Mouse (Mus musculus): ENCODE results near the gene Fhdc1.

Fhdc1 gene

DNA sequence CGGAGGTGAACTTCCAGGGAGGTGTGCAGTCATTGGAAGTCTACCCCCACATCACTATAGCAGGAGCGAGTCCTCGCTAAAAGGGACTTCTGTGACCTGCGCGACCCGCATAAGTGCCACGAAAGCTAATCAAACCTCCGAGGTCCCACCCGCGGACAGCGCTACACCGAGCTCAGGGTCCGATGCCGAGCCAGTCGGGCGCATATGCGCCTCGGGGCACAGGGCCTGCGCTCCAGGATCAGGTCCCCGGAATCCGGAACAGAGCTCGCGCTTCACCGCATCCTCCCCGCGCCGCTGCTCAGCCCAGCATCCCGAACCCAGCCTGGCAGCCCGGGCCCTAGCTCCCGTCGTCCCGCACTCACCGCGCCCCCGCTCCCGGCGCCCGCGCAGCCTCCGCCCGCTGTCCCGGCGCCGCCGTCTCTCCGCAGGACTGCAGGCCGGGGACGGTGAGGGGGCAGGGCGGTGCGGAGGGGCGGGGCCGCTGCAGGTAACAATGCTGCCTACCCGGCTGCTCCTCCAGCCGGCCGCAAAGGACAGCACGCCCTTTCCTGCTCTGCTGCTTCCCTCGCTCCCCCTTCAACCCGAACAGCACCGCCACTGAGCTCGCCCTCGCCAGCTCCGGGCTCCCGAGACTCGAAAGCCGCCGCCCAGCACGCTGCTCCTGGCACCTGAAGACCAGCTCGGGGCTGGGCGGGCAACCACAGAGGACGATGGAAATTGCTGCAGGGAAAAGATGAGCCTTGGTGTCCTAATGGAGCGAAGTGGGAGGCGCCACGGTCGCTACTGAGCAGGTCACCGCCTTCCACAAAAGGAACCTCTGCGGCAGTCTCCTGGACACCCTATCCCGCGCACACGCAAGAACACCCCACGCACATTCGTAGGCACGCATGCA is at the start of gene Fhdc1:
TSS of gene Fhdc1 (minus strand) at position 424 of the 892 bp plus-strand sequence.
- peak; percentile 68 for DNase-seq (ENCODE audit: low read depth)

DNA sequence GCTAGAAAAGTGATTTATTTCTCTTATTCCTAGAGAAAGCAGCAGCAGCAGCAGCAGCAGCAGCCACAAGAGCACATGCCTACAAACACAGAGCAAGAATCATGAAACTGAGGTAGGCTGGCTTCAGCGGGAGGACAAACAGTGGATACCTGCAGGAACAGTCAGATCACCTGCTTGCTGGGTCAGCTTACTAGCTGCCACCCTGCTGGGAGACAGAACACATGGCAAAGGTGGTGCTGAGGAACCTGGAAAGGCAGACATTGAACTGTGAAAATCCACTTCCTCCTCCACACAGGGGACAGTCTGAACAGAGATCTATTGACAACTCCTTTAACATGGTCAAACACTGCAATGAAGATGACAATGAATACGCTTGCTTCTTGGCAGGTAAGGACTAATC is 48.8 kb upstream of the Fhdc1 start:
- no peak for DNase-seq (ENCODE audit: low read depth)

DNA sequence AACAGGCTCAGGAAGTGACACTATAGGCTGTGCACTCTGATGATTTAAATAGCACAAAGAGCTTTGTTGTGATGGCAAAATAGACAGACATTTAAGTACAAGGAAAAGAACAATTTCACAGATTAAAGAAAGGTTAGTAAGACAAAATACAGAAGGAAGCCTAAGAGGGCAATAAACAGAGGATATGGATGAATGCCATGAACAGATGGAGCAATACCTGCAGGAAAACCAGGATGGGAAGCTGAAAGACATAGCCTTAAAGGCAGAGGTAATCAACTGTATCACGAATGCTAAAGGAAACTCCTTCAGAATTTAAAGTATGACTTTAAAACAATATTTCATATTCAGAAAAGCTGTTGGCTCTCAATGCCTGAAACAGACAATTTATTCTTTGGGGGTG is 44.7 kb upstream of the Fhdc1 start:
- DNase-seq (ENCODE audit: low read depth) = no peak

DNA sequence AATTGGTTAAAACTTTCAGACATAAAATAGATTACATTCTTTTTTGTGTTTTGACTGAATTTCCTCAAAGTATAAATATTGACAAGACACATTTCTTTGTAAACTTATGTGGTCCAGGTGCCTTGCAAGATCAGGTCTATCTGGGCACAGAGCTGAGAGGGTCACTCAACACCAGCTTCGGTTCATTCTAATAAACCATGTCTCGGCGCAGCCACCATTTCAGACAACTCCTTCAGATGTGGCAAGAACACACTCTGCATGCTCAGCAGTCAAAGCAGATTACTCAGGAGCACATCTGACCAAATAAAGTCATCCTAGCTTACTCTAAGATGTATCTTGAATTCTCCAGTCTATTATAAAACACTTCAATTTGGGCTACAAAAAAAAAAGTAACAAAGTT is 35.9 kb upstream of the Fhdc1 start:
- no peak for DNase-seq (ENCODE audit: low read depth)

DNA sequence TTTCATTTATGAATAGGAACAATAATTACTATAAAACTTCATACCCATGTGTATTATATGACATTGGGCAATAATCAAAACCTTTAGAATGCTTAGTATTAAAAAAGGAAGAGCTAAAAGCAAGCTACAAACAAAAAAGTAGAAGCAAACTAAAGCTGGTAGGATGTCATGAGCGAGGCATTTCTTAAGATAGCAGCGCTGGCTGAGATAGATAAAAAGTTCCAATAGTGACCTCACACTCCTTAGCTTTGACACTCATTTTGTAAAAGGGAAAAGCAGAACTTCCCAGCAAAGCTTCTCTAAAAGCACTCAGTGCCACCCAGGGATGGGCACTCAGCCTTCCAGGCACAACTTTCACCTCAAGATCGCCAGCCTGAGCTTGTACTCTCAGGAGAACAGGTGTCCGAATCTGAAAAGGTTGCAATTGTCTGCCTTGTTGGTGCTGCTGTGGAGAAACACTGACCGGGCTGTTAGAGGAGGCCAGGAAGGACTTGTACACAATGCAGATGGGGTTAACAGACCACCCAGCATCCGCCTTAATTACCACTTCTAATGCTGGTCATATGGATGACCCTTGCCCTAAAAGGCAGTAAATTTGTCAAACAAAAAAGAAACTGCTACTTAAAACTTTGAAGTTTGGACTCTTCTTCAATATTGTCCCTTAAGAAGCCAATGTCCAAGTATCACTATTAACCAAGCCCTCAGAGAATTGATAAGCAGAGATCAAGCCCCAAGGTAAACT is 32.7 kb upstream of the Fhdc1 start:
- no peak for DNase-seq (ENCODE audit: low read depth)

DNA sequence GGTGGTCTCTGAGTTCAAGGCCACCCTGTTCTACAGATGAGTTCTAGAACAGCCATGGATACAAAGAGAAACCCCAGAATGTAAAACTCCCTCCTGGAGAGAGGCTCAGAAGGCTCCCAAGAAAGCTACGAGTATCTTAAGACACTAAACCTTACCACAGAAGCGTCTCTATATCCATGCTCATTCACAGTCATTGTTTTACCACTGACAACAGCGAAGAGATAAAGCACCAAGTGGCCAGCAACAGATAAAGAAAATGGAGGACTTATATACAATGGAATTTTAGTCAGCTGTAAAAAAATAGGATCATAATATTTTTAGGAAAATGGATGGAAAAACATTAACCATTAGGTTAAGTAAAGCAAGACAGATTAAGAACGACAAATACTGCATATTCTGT is 25.0 kb upstream of the Fhdc1 start:
- no peak for DNase-seq (ENCODE audit: low read depth)

DNA sequence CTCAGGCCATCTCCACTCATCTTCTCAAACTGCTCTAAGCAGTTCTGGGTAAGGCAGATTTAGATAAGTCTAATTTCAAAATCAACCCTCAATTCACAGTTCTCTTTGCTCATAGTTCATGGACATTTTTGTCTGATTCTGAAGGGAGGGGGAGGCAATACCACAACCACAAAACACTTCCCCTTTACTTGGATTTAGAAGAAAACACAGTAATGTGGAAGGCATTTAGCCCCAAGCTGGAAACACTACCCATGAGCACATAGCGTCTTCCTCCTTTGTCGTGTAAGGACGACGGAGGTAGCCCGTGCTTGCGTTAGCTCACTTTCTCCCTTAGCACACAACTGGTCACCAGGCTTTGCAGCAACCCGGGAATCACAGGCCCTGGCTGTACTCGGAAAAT is 24.1 kb upstream of the Fhdc1 start:
- DNase-seq (ENCODE audit: low read depth) = no peak

DNA sequence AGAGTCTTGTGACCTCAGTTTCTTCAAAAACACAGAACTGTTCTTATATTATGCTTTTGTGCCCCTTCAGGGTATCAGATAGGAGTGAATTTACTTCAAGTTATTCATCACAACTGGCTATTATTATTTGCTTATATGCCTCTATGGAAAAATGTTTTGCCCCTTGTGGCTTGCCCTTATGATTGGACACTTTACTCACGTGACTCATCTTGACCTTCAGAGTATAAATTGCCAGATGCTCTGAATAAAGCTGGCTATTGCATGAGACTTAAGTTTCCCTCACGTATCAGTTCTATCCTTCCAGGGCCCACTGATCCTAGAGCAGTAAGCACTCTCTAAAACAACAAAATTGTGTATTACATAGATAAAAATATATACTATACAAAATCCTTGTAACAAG is 21.9 kb upstream of the Fhdc1 start:
- DNase-seq (ENCODE audit: low read depth) = peak; percentile 70

DNA sequence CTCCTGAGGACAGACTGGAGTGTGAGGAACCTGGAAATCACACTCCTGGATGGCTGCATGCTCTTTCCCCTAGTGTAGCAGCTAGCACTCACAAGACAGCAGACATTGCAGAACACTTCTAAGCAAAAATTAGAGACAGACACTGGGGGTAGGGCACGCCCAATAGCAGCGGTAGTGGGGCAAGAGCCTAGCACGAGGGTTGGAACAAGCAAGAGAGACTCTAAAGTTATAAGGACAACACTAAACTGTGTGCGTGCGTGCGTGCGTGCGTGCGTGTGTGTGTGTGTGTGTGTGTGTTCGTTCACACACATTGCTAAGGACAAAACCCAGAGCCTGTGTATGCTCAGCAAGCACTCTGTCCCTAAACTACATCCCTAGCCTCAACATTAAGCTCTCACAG is 20.3 kb upstream of the Fhdc1 start:
- no peak for DNase-seq (ENCODE audit: low read depth)

DNA sequence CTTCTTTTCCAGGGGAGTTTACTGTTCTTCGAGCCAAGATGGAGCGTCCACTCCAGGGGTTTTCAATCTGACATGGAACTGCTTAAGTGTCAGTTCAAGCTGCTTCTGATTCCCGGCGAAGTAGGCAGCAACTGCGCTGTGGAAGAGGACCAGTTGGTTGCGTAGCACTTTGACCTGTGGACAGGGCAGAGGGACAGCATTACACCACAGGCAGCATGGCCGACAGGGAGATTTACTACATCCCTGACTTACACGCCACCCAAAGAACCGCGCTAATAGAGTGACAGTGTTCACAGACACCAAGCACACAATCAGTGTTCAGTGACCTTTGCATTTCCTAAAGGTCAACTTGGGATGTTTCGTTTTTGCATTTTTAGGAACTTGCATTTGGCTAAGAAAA is 17.5 kb upstream of the Fhdc1 start:
- DNase-seq (ENCODE audit: low read depth) = no peak

DNA sequence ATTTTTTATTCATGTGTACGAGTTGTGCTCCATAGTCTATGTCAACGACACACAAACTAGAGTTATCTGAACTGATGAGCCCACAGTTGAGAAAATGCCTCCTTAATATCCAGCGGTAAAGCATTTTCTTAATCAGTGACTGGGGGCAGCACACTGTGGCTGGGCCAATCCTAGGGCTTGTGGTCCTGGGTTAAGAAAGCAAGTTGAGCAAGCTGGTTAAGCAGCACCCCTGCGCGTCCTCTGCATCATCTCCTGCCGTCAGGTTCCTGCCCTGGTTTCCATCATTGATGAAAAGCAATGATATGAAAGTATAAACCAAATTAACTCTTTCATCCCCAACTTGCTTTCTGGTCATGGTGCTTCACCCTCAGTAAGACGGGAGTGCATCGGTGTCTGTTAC is 12.4 kb upstream of the Fhdc1 start:
- no peak for DNase-seq (ENCODE audit: low read depth)

DNA sequence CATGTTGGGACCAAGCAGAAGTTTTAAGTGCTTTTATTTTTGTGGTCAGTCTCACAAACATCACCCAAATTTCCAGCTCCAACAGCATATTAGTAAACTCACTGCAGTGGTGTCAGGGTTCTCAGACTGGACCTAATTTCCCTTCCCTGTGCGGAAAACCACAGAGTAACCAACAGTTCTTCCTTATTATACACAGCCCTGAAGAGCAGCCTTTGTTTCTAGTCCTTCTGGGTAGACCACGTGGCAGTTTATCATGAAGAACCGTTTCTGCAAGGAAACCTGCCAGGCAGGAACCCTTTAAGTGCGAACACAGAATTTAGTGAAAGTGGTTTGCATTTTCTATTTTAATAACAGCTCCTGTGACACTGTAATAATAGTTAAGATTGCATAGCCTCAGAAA is 11.9 kb upstream of the Fhdc1 start:
- DNase-seq (ENCODE audit: low read depth) = no peak

DNA sequence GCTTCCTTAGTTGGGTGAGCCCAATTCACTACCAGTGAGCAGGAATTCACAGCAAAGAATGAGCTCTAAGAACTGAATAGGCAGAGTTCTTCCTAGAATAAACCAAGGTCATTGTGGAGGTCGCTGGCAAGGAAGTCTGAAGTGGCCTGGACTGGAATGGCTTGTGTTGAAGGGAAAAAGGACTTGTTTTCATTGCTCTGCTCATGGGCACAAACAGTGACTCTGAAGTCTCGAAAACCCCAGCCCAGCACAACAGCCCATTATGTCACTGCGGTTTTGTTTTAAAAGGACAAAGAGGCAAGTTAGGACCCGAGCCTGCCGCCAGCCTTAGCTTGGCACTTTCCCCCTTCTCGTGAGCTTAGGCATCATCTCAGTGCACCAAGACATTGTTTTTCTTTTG is 8.5 kb upstream of the Fhdc1 start:
- DNase-seq (ENCODE audit: low read depth) = no peak

DNA sequence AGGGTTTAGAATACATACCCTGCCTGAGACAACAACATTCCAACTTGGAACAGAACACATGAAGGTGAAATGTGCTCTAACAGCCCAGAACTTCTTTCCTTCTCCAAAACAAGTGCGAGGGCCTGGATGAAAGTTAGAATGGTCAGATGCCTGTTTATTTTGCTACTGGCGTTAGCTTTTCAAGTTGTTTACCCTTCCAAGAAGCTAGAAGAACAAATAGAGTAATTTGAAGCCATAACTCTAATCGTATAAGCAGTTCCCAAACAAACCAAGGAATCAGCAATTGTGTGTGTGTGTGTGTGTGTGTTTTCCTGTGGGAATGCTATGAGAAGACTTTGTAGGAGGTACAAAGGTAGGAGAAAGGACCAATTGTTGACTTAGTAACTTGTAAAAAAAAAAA is 4.7 kb upstream of the Fhdc1 start:
- DNase-seq (ENCODE audit: low read depth) = no peak

DNA sequence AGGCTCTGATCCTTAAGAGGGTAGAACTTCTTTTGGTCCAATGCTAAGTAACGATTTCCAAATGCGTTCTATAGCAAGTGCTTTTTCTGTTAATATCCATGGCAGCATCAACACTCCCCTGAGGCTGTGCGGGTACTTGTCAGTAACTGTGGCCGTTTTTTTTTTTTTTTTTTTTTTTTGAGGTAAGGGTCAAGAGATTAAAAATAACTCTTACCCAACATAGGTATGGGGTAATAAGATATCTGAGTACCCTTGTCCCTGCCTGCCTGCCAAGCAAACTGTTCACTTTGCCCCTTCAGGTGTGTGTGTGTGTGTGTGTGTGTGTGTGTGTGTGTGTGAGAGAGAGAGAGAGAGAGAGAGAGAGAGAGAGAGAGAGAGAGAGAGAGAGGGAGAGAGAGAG is 4.1 kb upstream of the Fhdc1 start:
- DNase-seq (ENCODE audit: low read depth) = no peak

DNA sequence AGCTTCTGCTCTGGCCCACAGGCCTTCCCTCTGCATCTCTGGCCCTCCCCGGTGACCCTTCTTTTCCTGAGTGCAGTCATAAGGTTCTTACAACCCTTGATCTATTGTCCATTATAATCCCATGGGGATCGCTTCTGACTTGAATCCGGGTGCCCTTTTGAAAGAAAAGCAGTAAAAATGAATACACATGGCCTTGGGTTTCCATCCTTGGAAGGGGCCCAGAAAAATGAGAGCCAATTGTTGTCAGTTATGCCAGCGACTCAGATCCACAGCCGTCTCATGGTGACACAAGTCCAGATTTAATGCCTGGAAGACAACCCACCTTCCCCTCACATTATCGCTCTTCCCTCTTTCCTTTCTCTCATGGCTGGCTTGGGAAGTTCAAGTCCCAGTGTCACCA is 1.9 kb upstream of the Fhdc1 start:
- no peak for DNase-seq (ENCODE audit: low read depth)

DNA sequence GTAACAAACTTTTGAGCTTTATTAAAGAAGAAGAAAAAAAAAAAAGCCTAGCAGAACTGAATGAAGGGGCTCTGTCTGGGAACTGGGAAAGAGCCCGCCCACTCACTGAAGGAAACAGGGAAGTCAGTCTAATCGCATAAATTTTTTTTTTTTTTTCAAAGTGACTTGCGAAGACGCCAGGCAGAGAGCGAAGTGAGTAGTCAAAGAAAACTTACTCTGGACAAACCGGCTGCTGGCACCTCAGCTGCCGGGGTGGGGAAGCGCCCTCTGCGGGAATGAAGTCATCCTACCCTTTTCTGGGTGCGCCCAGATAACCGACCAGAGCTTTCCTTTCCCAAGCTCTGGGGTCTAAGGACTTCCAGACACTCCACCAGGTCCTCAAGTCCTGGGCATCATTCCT is 875 bp upstream of the Fhdc1 start:
- DNase-seq (ENCODE audit: low read depth) = peak; percentile 84

DNA sequence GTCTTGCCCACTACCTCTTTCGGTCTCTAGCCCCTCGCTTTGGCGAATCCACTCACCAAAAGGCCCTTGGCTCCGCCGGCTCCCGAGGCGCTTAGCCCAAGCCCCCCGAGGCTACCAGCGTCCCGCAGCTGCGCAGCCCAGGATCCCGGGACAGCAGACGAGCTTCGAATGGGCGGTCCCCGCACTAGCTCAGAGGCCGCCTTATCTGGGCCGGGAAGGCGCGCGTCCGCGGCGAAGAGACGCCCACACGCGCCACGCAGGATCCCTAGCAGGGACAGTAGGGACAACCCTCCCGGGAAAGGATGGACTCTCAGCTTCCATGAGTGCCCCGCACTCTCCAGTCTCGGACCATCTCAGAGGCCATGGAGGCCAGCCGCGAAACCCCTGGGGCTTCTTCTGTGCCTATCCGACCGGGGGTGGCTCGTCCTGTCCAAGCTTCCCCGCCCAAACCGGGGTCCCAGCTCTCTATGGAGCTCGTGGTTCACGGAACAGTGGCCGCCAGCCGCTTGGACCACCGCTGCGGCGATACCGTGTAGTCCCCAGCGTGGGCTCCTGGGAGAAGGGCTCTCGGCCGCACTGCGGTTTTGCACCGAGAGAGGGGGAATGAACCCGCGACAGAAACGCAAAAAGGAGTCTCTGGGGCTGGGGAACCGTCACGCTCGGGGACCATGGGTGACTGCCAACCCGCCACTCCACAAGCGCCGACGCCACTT is 780 bp downstream of the Fhdc1 start:
- peak; percentile 76 for DNase-seq (ENCODE audit: low read depth)

DNA sequence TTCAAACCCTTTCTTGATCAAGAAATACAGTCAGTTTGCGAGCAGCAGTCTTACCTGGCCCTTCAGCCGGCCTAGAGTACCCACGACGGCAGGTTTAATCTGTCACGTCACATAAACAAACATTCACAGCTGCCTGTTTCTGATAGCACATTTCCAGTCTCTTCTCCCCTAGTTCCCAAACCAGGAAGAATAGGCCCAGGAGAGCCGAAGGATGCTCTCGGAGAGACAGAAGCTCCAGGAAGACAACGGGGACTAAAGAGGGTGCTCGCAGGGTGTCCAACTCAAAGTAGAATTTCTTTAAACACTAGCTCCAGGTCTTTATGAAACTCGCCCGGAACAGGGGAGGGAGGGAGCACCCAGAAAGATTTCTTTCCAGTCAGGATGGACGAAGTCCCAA is 1.3 kb downstream of the Fhdc1 start:
- no peak for DNase-seq (ENCODE audit: low read depth)

DNA sequence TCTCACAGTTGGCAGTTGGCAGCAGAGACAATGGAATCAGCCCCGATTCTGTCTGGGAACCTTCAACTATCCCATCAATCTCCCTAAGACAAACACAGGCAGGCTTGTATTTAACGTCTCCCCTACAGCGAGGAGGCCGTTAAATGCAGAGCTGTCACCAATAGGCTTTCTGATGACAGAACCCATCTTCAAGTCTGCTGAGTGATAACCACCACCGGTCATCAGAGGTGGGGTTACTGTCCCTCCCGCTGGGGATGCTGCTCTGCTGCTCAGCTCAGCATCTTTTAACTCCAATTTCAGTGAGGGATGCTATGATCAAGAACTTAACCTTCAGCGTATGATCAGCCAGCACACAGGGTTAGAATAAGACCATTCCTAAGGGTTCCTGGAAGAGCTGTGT is 2.0 kb downstream of the Fhdc1 start:
- DNase-seq (ENCODE audit: low read depth) = no peak

DNA sequence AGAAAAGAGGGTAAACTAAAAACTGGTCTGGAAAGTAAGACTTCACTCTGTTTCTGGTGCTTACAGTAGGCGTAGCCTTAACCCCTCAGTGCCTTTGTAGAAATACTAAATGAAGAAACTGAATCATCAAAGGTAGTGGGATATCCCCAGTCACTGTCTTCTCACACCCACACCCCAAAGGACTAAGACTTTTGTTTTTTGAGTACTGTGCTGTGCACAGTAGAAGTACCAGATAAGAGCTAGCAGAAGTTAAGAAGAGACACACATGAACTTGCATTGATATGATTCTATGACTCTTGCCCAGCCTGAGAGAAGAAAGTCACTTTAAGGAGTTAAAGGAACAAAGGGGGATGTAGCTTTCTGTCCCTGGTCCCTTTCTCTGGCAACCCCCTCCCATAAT is 2.7 kb downstream of the Fhdc1 start:
- DNase-seq (ENCODE audit: low read depth) = no peak

DNA sequence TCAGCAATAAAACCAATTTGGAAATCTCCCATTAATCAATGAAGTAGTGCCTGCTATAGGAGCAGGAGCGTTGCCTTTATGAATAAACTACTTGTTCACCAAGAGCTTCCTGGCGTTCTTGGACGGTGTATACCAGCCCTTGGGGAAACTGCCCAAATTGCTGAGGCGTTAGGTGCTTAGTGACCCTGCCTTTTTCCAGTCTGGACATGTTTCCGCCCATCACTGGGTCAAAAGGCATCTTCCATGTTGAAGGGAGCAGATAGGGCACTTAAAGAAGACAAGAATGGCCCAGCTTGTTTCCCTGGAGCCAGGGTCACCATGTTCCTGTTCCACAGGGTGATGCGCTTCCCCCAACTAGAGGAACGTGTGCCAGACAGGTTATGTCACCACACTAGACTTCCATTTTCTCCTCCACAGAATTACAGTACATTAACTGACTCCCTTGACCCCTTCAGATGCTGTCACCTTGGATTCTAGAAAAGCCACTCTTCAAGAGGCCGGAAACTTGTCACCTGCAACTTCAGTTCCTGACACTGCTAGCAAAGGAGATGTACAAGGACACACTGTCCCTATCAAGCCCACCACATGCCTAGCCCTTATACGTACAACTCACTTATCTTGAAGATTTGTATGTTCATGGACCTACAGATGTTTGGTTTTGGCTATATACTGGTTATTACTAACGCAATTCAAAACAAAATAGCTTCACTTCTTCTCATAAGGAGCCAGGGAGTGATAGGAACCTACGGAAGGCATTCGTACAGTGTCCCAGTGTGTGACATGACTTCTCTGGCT is 5.1 kb downstream of the Fhdc1 start:
- DNase-seq (ENCODE audit: low read depth) = no peak
